Mouse (Mus musculus): ENCODE measurements around the gene Cyp17a1. TPM values are rescaled to one million over a fixed set of nuclear protein-coding genes. Genes with fewer than 3 reads are reported as not detected.

The Cyp17a1 gene
- total RNA-seq, 2 experiments from 2014 or later: not detected

- peak; percentile 64 for DNase-seq
Observed at GRCm38 (mm10) chr19:46641420-46642085, 31.4 kb downstream of the Cyp17a1 start.

- no peak for DNase-seq
Observed at GRCm38 (mm10) chr19:46640780-46641179, 32.2 kb downstream of the Cyp17a1 start.

- DNase-seq: no peak
Observed at GRCm38 (mm10) chr19:46639496-46639895, 33.5 kb downstream of the Cyp17a1 start.

GRCm38 (mm10) chr19:46639053-46639452, 33.9 kb downstream of the Cyp17a1 start:
- DNase-seq: no peak

GRCm38 (mm10) chr19:46637598-46637997, 35.4 kb downstream of the Cyp17a1 start:
- DNase-seq: no peak

GRCm38 (mm10) chr19:46635766-46636165, 37.2 kb downstream of the Cyp17a1 start:
- no peak for DNase-seq

GRCm38 (mm10) chr19:46631637-46632036, 41.3 kb downstream of the Cyp17a1 start:
- no peak for DNase-seq

- no peak for DNase-seq
Observed at GRCm38 (mm10) chr19:46629807-46630206, 43.2 kb downstream of the Cyp17a1 start.

GRCm38 (mm10) chr19:46628403-46628802, 44.6 kb downstream of the Cyp17a1 start:
- no peak for DNase-seq

- no peak for DNase-seq
Observed at GRCm38 (mm10) chr19:46625519-46625918, 47.5 kb downstream of the Cyp17a1 start.

GRCm38 (mm10) chr19:46625015-46625414, 48.0 kb downstream of the Cyp17a1 start:
- DNase-seq: no peak

GRCm38 (mm10) chr19:46623790-46624772, 48.9 kb downstream of the Cyp17a1 start:
- DNase-seq: peak; percentile 41

- DNase-seq: peak; percentile 40
Observed at GRCm38 (mm10) chr19:46623194-46623667, 49.7 kb downstream of the Cyp17a1 start.

- no peak for DNase-seq
Observed at GRCm38 (mm10) chr19:46622659-46623193, 50.2 kb downstream of the Cyp17a1 start.

- no peak for DNase-seq
Observed at GRCm38 (mm10) chr19:46621236-46622183, 51.5 kb downstream of the Cyp17a1 start.

- no peak for DNase-seq
Observed at GRCm38 (mm10) chr19:46620016-46620808, 52.8 kb downstream of the Cyp17a1 start.

GRCm38 (mm10) chr19:46619518-46619917, 53.5 kb downstream of the Cyp17a1 start:
- DNase-seq: no peak

GRCm38 (mm10) chr19:46619001-46619400, 54.0 kb downstream of the Cyp17a1 start:
- DNase-seq: no peak

GRCm38 (mm10) chr19:46618322-46618721, 54.6 kb downstream of the Cyp17a1 start:
- DNase-seq: no peak

GRCm38 (mm10) chr19:46617361-46617760, 55.6 kb downstream of the Cyp17a1 start:
- no peak for DNase-seq
